Mouse (Mus musculus) CH12.LX (cell line): Measurements from ENCODE around the gene Tmub1. TPM values are rescaled to one million over a fixed set of nuclear protein-coding genes. Genes with fewer than 3 reads are reported as not detected.
A peak's percentile ranks its signal among the peaks of the same experiment; 100 is the strongest.

Experiments
- DNase-seq: peaks from one replicate; pipeline ENCODE4 v3.0.0-alpha.2; 2013; ENCODE audit errors: extremely low read depth
- H3K27ac ChIP-seq: 2 replicates; pipeline ENCODE4 v1.5.1; 2012; ENCODE audit warnings: low read depth, mild to moderate bottlenecking, control low read depth, moderate library complexity; ENCODE audit not compliant: insufficient read depth
- H3K27me3 ChIP-seq: replicated peaks from 2 replicates; pipeline ENCODE3; 2012; ENCODE audit warnings: inconsistent platforms
- H3K36me3 ChIP-seq, 2 experiments: replicated peaks in 1 of 2; 2 replicates each; pipeline versions ENCODE3 to v1.6.1; 2012; ENCODE audit warnings: inconsistent platforms in 1 of 2, low read length in 1 of 2, mild to moderate bottlenecking in 1 of 2, mixed read lengths in 1 of 2, moderate library complexity in 1 of 2; ENCODE audit not compliant: control insufficient read depth in 1 of 2, insufficient read depth in 1 of 2
- H3K4me1 ChIP-seq, 2 experiments: 2 replicates each; pipeline ENCODE4 v1.6.1; 2012; ENCODE audit warnings: inconsistent platforms in 1 of 2, moderate library complexity in 1 of 2; ENCODE audit not compliant: insufficient read depth in 2 of 2, control insufficient read depth in 1 of 2
- H3K4me2 ChIP-seq: 2 replicates; pipeline ENCODE4 v1.6.1; 2012; ENCODE audit warnings: low read depth, mild to moderate bottlenecking, control low read depth; ENCODE audit not compliant: poor library complexity, insufficient read depth, severe bottlenecking
- H3K4me3 ChIP-seq, 3 experiments: fragments of 150-350 bp in 1 of 3; sonication (generic) in 1 of 3; replicated peaks in 1 of 3; 2 replicates each; pipeline versions ENCODE3 to v1.5.1; 2011 to 2012; ENCODE audit warnings: low read depth in 2 of 3, low read length in 2 of 3, mild to moderate bottlenecking in 2 of 3, moderate library complexity in 2 of 3, control low read depth in 1 of 3, improper control_type of control experiment in 1 of 3, inconsistent platforms in 1 of 3, mixed read lengths in 1 of 3; ENCODE audit not compliant: poor library complexity in 1 of 3
- H3K79me2 ChIP-seq: replicated peaks from 2 replicates; pipeline ENCODE4 v1.6.1; 2012; ENCODE audit warnings: mild to moderate bottlenecking, moderate library complexity; ENCODE audit not compliant: control insufficient read depth, poor library complexity, insufficient read depth, severe bottlenecking; ENCODE audit errors: extremely low read depth
- H3K9ac ChIP-seq: 2 replicates; pipeline ENCODE4 v1.6.1; 2012; ENCODE audit warnings: low read depth, mild to moderate bottlenecking, control low read depth, moderate library complexity; ENCODE audit not compliant: insufficient read depth
- H3K9me3 ChIP-seq: replicated peaks from 2 replicates; pipeline ENCODE3; 2012; ENCODE audit warnings: low read length, inconsistent platforms, mixed read lengths
- CHD1 ChIP-seq: IDR thresholded peaks from 2 replicates; pipeline ENCODE4 v1.6.1; 2012; ENCODE audit warnings: low read depth, low read length, improper control_type of control experiment, inconsistent platforms
- CTCF ChIP-seq, 2 experiments: IDR thresholded peaks in 1 of 2; conservative IDR thresholded peaks in 1 of 2; 2 replicates each; pipeline ENCODE4 v1.5.1; 2011 to 2012; ENCODE audit warnings: low read depth in 2 of 2, low read length in 2 of 2, improper control_type of control experiment in 1 of 2, inconsistent platforms in 1 of 2, mild to moderate bottlenecking in 1 of 2, moderate library complexity in 1 of 2
- E2F4 ChIP-seq: IDR thresholded peaks from 2 replicates; pipeline ENCODE4 v1.6.1; 2011; ENCODE audit warnings: low read depth, low read length, improper control_type of control experiment; ENCODE audit not compliant: insufficient replicate concordance
- EP300 ChIP-seq: IDR thresholded peaks from 2 replicates; pipeline ENCODE4 v1.6.1; 2011; ENCODE audit warnings: low read length, improper control_type of control experiment
- HCFC1 ChIP-seq: IDR thresholded peaks from 2 replicates; pipeline ENCODE4 v1.6.1; 2012; ENCODE audit warnings: low read depth, mild to moderate bottlenecking, inconsistent platforms, low read length, improper control_type of control experiment
- JUN ChIP-seq: IDR thresholded peaks from 2 replicates; pipeline ENCODE4 v1.6.1; 2011; ENCODE audit warnings: low read depth, mild to moderate bottlenecking, low read length, improper control_type of control experiment, moderate library complexity; ENCODE audit not compliant: insufficient read depth
- JUND ChIP-seq: conservative IDR thresholded peaks from 2 replicates; pipeline ENCODE4 v1.6.1; 2011; ENCODE audit warnings: low read depth, low read length, improper control_type of control experiment
- KAT2A ChIP-seq: IDR thresholded peaks from 2 replicates; pipeline ENCODE4 v1.6.1; 2012; ENCODE audit warnings: low read length, improper control_type of control experiment, inconsistent platforms; ENCODE audit not compliant: insufficient replicate concordance
- MAZ ChIP-seq: IDR thresholded peaks from 2 replicates; pipeline ENCODE4 v1.6.1; 2012; ENCODE audit warnings: low read depth, mild to moderate bottlenecking, inconsistent platforms, low read length, improper control_type of control experiment, moderate library complexity
- NELFE ChIP-seq: IDR thresholded peaks from 2 replicates; pipeline ENCODE4 v1.6.1; 2011; ENCODE audit warnings: low read depth, low read length, improper control_type of control experiment
- POLR2AphosphoS2 ChIP-seq: IDR thresholded peaks from 2 replicates; pipeline ENCODE4 v1.6.1; 2011; ENCODE audit warnings: low read depth, low read length, improper control_type of control experiment
- RAD21 ChIP-seq: IDR thresholded peaks from 2 replicates; pipeline ENCODE4 v1.6.1; 2011; ENCODE audit warnings: low read depth, mild to moderate bottlenecking, low read length, improper control_type of control experiment, moderate library complexity
- SMC3 ChIP-seq: IDR thresholded peaks from 2 replicates; pipeline ENCODE4 v1.6.1; 2011; ENCODE audit warnings: low read depth, low read length, improper control_type of control experiment
- TCF12 ChIP-seq: IDR thresholded peaks from 2 replicates; pipeline ENCODE4 v1.6.1; 2014; ENCODE audit warnings: low read depth, mild to moderate bottlenecking, inconsistent platforms, low read length, improper control_type of control experiment
- UBTF ChIP-seq: IDR thresholded peaks from 2 replicates; pipeline ENCODE4 v1.6.1; 2012; ENCODE audit warnings: low read depth, mild to moderate bottlenecking, inconsistent platforms, low read length, improper control_type of control experiment, moderate library complexity
- USF1 ChIP-seq: IDR thresholded peaks from 2 replicates; pipeline ENCODE4 v1.6.1; 2014; ENCODE audit warnings: low read depth, mild to moderate bottlenecking, inconsistent platforms, low read length, improper control_type of control experiment
- USF2 ChIP-seq: conservative IDR thresholded peaks from 2 replicates; pipeline ENCODE4 v1.6.1; 2011; ENCODE audit warnings: low read depth, low read length, improper control_type of control experiment
- ZC3H11A ChIP-seq: IDR thresholded peaks from 2 replicates; pipeline ENCODE4 v1.6.1; 2012; ENCODE audit warnings: low read depth, mild to moderate bottlenecking, inconsistent platforms, low read length, improper control_type of control experiment
- dilution Hi-C: fragments of 300-500 bp; cut with MboI; formaldehyde crosslinking; loops from 2 replicates; pipeline ENCODE4 v1.14.3; 2020; ENCODE audit warnings: low sequenced_read_pairs; ENCODE audit not compliant: extremely low pct_unique_long_range_greater_than_20kb, extremely low pct_ligation_motif_present
- in situ Hi-C: fragments of 300-500 bp; cut with MboI; formaldehyde crosslinking; loops from 3 replicates; pipeline ENCODE4 v1.14.3; 2019; ENCODE audit warnings: low sequenced_read_pairs, low pct_ligation_motif_present, low pct_unique_long_range_greater_than_20kb, mixed read lengths
- polyA plus RNA-seq: library from polyadenylated mRNA; unstranded; fragments of >175 nt; gene quantifications from 2 replicates; pipeline ENCODE4 v1.2.1, GENCODE M21; 2012; ENCODE audit warnings: low read depth; ENCODE audit not compliant: insufficient read length
- total RNA-seq, 2 experiments: library from RNA; depleted of rRNA; stranded (reverse); fragments of 300-350 nt in 1 of 2; fragments of >200 nt in 1 of 2; gene quantifications; 2 replicates each; pipeline ENCODE4 v1.2.3; 2012 to 2014

The Tmub1 gene
- total and polyA plus RNA-seq, 3 experiments, result 6.1 to 13.1 (median 11.2) TPM

DNA sequence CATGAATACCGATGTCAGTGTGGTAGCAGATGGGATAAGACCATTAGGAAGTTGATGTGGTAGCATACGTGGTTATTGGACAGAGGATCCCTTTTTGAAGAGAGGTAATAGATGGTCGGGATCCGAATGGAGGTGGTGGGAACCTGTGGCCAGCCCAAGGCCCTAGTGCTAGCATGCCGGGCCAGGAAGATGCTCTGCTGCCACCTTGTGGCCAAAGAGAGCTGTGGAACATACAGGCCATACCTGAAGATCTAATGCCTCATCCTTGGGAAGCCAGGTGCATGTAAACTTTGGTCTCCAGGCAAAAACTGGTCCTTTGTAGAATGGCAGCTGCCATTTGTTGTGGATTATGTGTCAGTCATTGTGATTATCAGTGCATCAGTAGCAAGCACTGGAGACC, 22.9 kb upstream of the Tmub1 start:
- Histone ChIP-seq H3K36me3 (peaks cover 8 to 79% of the 10 kb centered on the region in 2 experiments), H3K4me2 (no peak overlapping the region), H3K4me3 (no peak overlapping the region), H3K79me2 (no peaks in the 10 kb centered on the region; the same call in 1 of the 2 replicates), H3K27ac (no peak overlapping the region), H3K9me3 (no peaks in the 10 kb centered on the region), H3K9ac (no peak overlapping the region), H3K27me3 (no peaks in the 10 kb centered on the region), H3K4me1 (no peaks in the 10 kb centered on the region; a peak in 1 of 4 replicates)
- dilution Hi-C loops, result no loop called here
- DNase-seq, result peak; percentile 80
- TF ChIP-seq EP300 (no peak), MAZ (no peak), RAD21 (peak; percentile 90), ZC3H11A (peak; percentile 52; the same call in 1 of the 2 replicates), CTCF (conservative IDR thresholded peaks at IDR 0.05 in 1 of 2, IDR thresholded peaks at IDR 0.05 in 1 of 2; ENCODE audit: low read depth in 2 of 2, low read length in 2 of 2) (peak; percentile 91 to 96), TCF12 (no peak), POLR2AphosphoS2 (no peak), NELFE (peak; percentile 29; the same call in 1 of the 2 replicates), SMC3 (peak; percentile 90), KAT2A (no peak)
- in situ Hi-C loops, result no loop called here

DNA sequence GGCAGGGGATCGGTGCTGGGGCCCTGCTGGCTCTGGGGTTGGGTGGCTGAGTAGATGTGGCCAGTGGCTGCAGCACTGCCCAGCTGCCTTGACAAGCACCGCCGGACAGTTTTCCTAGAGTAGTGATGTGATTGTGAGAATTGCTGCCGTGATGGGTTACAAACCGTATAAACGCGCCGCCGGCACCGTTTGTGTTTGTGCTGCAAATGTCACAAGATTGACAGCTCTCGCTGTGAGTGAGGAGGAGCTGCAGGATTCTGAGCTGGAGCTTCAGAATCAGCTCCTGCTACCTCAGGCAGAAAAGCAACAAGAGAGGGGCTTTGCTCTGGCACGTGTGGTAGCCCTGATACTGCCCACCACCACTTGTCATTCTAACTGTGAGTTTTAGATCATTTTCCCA, 19.1 kb upstream of the Tmub1 start:
- H3K79me2 ChIP-seq, result peaks cover 3% of the 10 kb centered on the region
- no peaks in the 10 kb centered on the region; a peak in 1 of 4 replicates for H3K4me1 ChIP-seq
- H3K9me3 ChIP-seq, result no peaks in the 10 kb centered on the region
- no peak for TF ChIP-seq JUN
- TF ChIP-seq CHD1, result no peak
- TF ChIP-seq UBTF, result no peak
- no peak for TF ChIP-seq EP300
- TF ChIP-seq MAZ, result no peak
- TF ChIP-seq JUND, result no peak
- TF ChIP-seq E2F4, result no peak
- TF ChIP-seq USF1, result no peak
- no peak for TF ChIP-seq USF2
- no peak for TF ChIP-seq HCFC1
- DNase-seq, result no peak
- H3K4me2 ChIP-seq, result no peak overlapping the region
- in situ Hi-C loops, result no loop called here
- peaks cover 0 to 73% of the 10 kb centered on the region in 2 experiments for H3K36me3 ChIP-seq
- H3K9ac ChIP-seq, result no peak overlapping the region
- H3K4me3 ChIP-seq, result no peak overlapping the region
- dilution Hi-C loops, result no loop called here
- no peaks in the 10 kb centered on the region for H3K27me3 ChIP-seq
- H3K27ac ChIP-seq, result no peak overlapping the region
